Mouse (Mus musculus) MEL (cell line): ENCODE data around the gene Fam76a.

Experiments
- CHD2 ChIP-seq: IDR thresholded peaks from 2 replicates; pipeline ENCODE4 v1.6.1; 2011; ENCODE audit warnings: low read length, improper control_type of control experiment
- CTCF ChIP-seq, 3 experiments: IDR thresholded peaks in 2 of 3; conservative IDR thresholded peaks in 1 of 3; 2 replicates each; pipeline ENCODE4 v1.5.1; 2011 to 2012; ENCODE audit warnings: low read length in 3 of 3, low read depth in 2 of 3, mild to moderate bottlenecking in 2 of 3, improper control_type of control experiment in 1 of 3, inconsistent platforms in 1 of 3, mixed read lengths in 1 of 3, moderate library complexity in 1 of 3; ENCODE audit not compliant: control insufficient read depth in 1 of 3, insufficient read depth in 1 of 3, poor library complexity in 1 of 3, severe bottlenecking in 1 of 3
- EP300 ChIP-seq, 2 experiments: IDR thresholded peaks; 2 replicates each; pipeline ENCODE4 v1.6.1; 2011; ENCODE audit warnings: improper control_type of control experiment in 2 of 2, low read length in 2 of 2, low read depth in 1 of 2, mild to moderate bottlenecking in 1 of 2
- KAT2A ChIP-seq: conservative IDR thresholded peaks from 2 replicates; pipeline ENCODE4 v1.6.1; 2012; ENCODE audit warnings: low read depth, low read length, improper control_type of control experiment, inconsistent platforms
- MXI1 ChIP-seq: IDR thresholded peaks from 2 replicates; pipeline ENCODE4 v1.6.1; 2011; ENCODE audit warnings: mild to moderate bottlenecking, low read depth, low read length, improper control_type of control experiment
- POLR2A ChIP-seq, 2 experiments: IDR thresholded peaks; 2 replicates each; pipeline ENCODE4 v1.6.1; 2011 to 2012; ENCODE audit warnings: low read length in 2 of 2, mild to moderate bottlenecking in 2 of 2, control low read depth in 1 of 2, improper control_type of control experiment in 1 of 2, low read depth in 1 of 2, moderate library complexity in 1 of 2; ENCODE audit not compliant: control insufficient read depth in 1 of 2, insufficient read depth in 1 of 2, poor library complexity in 1 of 2
- SIN3A ChIP-seq: IDR thresholded peaks from 2 replicates; pipeline ENCODE4 v1.6.1; 2012; ENCODE audit warnings: low read length, improper control_type of control experiment, inconsistent platforms
- SMC3 ChIP-seq: IDR thresholded peaks from 2 replicates; pipeline ENCODE4 v1.6.1; 2011; ENCODE audit warnings: low read depth, low read length, improper control_type of control experiment
- USF1 ChIP-seq: IDR thresholded peaks from 2 replicates; pipeline ENCODE4 v1.6.1; 2014; ENCODE audit warnings: low read depth, mild to moderate bottlenecking, inconsistent platforms, low read length, improper control_type of control experiment, moderate library complexity

DNA sequence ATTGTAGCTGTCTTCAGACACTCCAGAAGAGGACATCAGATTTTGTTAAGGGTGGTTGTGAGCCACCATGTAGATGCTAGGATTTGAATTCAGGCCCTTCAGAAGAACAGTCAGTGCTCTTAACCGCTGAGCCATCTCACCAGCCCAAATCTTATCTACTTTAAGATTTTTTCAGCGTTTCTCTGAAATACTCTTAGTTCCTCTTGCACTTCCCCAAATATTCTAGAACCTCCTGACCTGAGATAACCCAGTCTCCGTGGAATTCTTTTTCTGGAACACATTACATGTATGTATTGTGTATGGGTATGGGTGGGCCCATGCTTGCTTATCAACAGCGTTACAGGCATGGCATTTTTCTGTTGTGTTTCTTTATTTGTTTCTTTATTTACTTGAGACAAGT is 40.3 kb upstream of the Fam76a start:
- no peak for TF ChIP-seq USF1
- TF ChIP-seq POLR2A (IDR thresholded peaks at IDR 0.05; ENCODE audit: control insufficient read depth in 1 of 2, insufficient read depth in 1 of 2, low read depth in 1 of 2, low read length in 2 of 2, poor library complexity in 1 of 2): no peak
- TF ChIP-seq CTCF (IDR thresholded peaks at IDR 0.05 in 2 of 3, conservative IDR thresholded peaks at IDR 0.05 in 1 of 3; ENCODE audit: control insufficient read depth in 1 of 3, insufficient read depth in 1 of 3, low read depth in 2 of 3, low read length in 3 of 3, poor library complexity in 1 of 3, severe bottlenecking in 1 of 3): no peak
- TF ChIP-seq KAT2A: no peak
- no peak for TF ChIP-seq MXI1
- no peak for TF ChIP-seq SMC3
- TF ChIP-seq EP300 (IDR thresholded peaks at IDR 0.05; ENCODE audit: low read depth in 1 of 2, low read length in 2 of 2): peak in 1 of 2 experiments; percentile 56; a peak in 2 of 4 replicates
- TF ChIP-seq CHD2: no peak
- no peak for TF ChIP-seq SIN3A
